Mouse (Mus musculus) forebrain, embryonic 13.5 days (tissue): ENCODE data around the gene Kif2b. TPM values are rescaled to one million over a fixed set of nuclear protein-coding genes. Genes with fewer than 3 reads are reported as not detected.

ENCODE experiments used
- ATAC-seq: fragments of 200-750 bp; cut with Nextera tagmentation; 2 replicates; pipeline ENCODE4 v1.8.0; 2017
- H3K27ac ChIP-seq: fragments of 300-500 bp; sonication (generic); 2 replicates; pipeline ENCODE4 v1.5.1; 2015; ENCODE audit warnings: inconsistent platforms, mild to moderate bottlenecking, moderate library complexity
- H3K27me3 ChIP-seq: fragments of 300-500 bp; sonication (generic); 2 replicates; pipeline ENCODE4 v1.6.1; 2015; ENCODE audit warnings: mild to moderate bottlenecking, inconsistent platforms
- H3K36me3 ChIP-seq: fragments of 300-500 bp; sonication (generic); 2 replicates; pipeline ENCODE4 v1.6.1; 2015; ENCODE audit warnings: mild to moderate bottlenecking, inconsistent platforms; ENCODE audit not compliant: poor library complexity, severe bottlenecking
- H3K4me1 ChIP-seq: fragments of 300-500 bp; sonication (generic); 2 replicates; pipeline ENCODE4 v1.6.1; 2015; ENCODE audit warnings: inconsistent platforms
- H3K4me2 ChIP-seq: fragments of 300-500 bp; sonication (generic); 2 replicates; pipeline ENCODE4 v1.6.1; 2015; ENCODE audit warnings: inconsistent platforms, mild to moderate bottlenecking, moderate library complexity
- H3K4me3 ChIP-seq: fragments of 300-500 bp; sonication (generic); 2 replicates; pipeline ENCODE4 v1.5.1; 2015; ENCODE audit warnings: mild to moderate bottlenecking, inconsistent platforms
- H3K9ac ChIP-seq: fragments of 300-500 bp; sonication (generic); 2 replicates; pipeline ENCODE4 v1.6.1; 2015; ENCODE audit warnings: mild to moderate bottlenecking, inconsistent platforms
- H3K9me3 ChIP-seq: fragments of 300-500 bp; sonication (generic); replicated peaks from 2 replicates; pipeline ENCODE4 v1.6.1; 2016; ENCODE audit warnings: inconsistent platforms
- WGBS: fragments of 180-500 bp; shearing (Covaris S2); methylation state at CpG from one replicate; pipeline ENCODE4 v1.1.7; 2015; 5-methylcytosine and 5-hydroxymethylcytosine counted together
- polyA plus RNA-seq: library from polyadenylated mRNA; unstranded; fragments of >200 nt; fragmentation: Nextera tagmentation; extraction: Ambion mirVana; gene quantifications from 2 replicates; pipeline ENCODE4 v1.2.1, GENCODE M21; 2015

The Kif2b gene
- not detected in 2 replicates for polyA plus RNA-seq

- 89% methylated on average over 9 of the region's 9 CpGs for WGBS
- H3K9me3 ChIP-seq = no peaks in the 10 kb centered on the region
- no peaks in the 10 kb centered on the region for H3K4me1 ChIP-seq
- H3K27me3 ChIP-seq = no peaks in the 10 kb centered on the region
- no peak within 1 kb of the TSS for H3K9ac ChIP-seq
- no peak within 1 kb of the TSS for H3K4me2 ChIP-seq
- H3K27ac ChIP-seq = no peak within 1 kb of the TSS
- no peaks in the 10 kb centered on the region for H3K36me3 ChIP-seq
- no peak for ATAC-seq
- H3K4me3 ChIP-seq = no peak within 1 kb of the TSS
These were observed at the start of gene Kif2b for GRCm38 (mm10) chr11:91577317-91577716. Kif2b (minus strand) TSS chr11:91577558.

- Histone ChIP-seq H3K9me3 (no peaks in the 10 kb centered on the region), H3K27ac (no peak overlapping the region), H3K9ac (no peak overlapping the region), H3K27me3 (no peaks in the 10 kb centered on the region), H3K4me1 (no peaks in the 10 kb centered on the region), H3K4me2 (no peak overlapping the region), H3K4me3 (no peak overlapping the region), H3K36me3 (no peaks in the 10 kb centered on the region)
- ATAC-seq = no peak
- WGBS = 77% methylated on average over 3 of the region's 3 CpGs
These were observed 15.7 kb upstream of the Kif2b start for GRCm38 (mm10) chr11:91593088-91593487.

- ATAC-seq = no peak
- 91% methylated on average over 19 of the region's 19 CpGs for WGBS
These were observed 502 bp downstream of the Kif2b start for GRCm38 (mm10) chr11:91576856-91577255.

GRCm38 (mm10) chr11:91575406-91575805 lies 2.0 kb downstream of the Kif2b start:
- Histone ChIP-seq H3K9ac (no peak overlapping the region), H3K4me3 (no peak overlapping the region), H3K4me1 (no peaks in the 10 kb centered on the region), H3K36me3 (no peaks in the 10 kb centered on the region), H3K4me2 (no peak overlapping the region), H3K27ac (no peak overlapping the region), H3K27me3 (no peaks in the 10 kb centered on the region), H3K9me3 (no peaks in the 10 kb centered on the region)
- WGBS = 92% methylated on average over 8 of the region's 8 CpGs
- no peak for ATAC-seq

More at GRCm38 (mm10) chr11:91576856-91577255, 502 bp downstream of the Kif2b start:
- Histone ChIP-seq H3K27me3 (no peaks in the 10 kb centered on the region), H3K4me2 (no peak overlapping the region), H3K9me3 (no peaks in the 10 kb centered on the region), H3K27ac (no peak overlapping the region), H3K4me3 (no peak overlapping the region), H3K36me3 (no peaks in the 10 kb centered on the region), H3K9ac (no peak overlapping the region), H3K4me1 (no peaks in the 10 kb centered on the region)

- 81% methylated on average over 3 of the region's 3 CpGs for WGBS
- no peaks in the 10 kb centered on the region for H3K36me3 ChIP-seq
- H3K9ac ChIP-seq = no peak overlapping the region
- no peak for ATAC-seq
- H3K27me3 ChIP-seq = no peaks in the 10 kb centered on the region
- no peaks in the 10 kb centered on the region for H3K9me3 ChIP-seq
- H3K27ac ChIP-seq = no peak overlapping the region
- no peaks in the 10 kb centered on the region for H3K4me1 ChIP-seq
- no peak overlapping the region for H3K4me3 ChIP-seq
- no peak overlapping the region for H3K4me2 ChIP-seq
These were observed 2.9 kb downstream of the Kif2b start for GRCm38 (mm10) chr11:91574477-91574876.

- no peaks in the 10 kb centered on the region for H3K27me3 ChIP-seq
- WGBS = 78% methylated on average over 4 of the region's 4 CpGs
- no peaks in the 10 kb centered on the region for H3K4me1 ChIP-seq
- no peaks in the 10 kb centered on the region for H3K36me3 ChIP-seq
- no peak overlapping the region for H3K4me3 ChIP-seq
- no peak overlapping the region for H3K27ac ChIP-seq
- H3K9ac ChIP-seq = no peak overlapping the region
- no peak for ATAC-seq
- H3K9me3 ChIP-seq = no peaks in the 10 kb centered on the region
- no peak overlapping the region for H3K4me2 ChIP-seq
These were observed 46.6 kb downstream of the Kif2b start for GRCm38 (mm10) chr11:91530737-91531136.
